Mouse (Mus musculus) ES-Bruce4 (cell line): Measurements from ENCODE around the gene Nudt3.

Source experiments
- CTCF ChIP-seq: IDR thresholded peaks from one replicate; pipeline ENCODE4 v1.8.1; 2011; ENCODE audit warnings: low read depth, low read length
- POLR2A ChIP-seq: IDR thresholded peaks from one replicate; pipeline ENCODE4 v1.8.1; 2011; ENCODE audit warnings: low read length; ENCODE audit not compliant: insufficient read depth

GRCm38 (mm10) chr17:27568228-27568627 lies 55.1 kb downstream of the Nudt3 start:
- TF ChIP-seq POLR2A (no peak), CTCF (no peak)
